Comparison of ENCODE assay signal across 8 mouse cellular contexts in the genomic region with DNA sequence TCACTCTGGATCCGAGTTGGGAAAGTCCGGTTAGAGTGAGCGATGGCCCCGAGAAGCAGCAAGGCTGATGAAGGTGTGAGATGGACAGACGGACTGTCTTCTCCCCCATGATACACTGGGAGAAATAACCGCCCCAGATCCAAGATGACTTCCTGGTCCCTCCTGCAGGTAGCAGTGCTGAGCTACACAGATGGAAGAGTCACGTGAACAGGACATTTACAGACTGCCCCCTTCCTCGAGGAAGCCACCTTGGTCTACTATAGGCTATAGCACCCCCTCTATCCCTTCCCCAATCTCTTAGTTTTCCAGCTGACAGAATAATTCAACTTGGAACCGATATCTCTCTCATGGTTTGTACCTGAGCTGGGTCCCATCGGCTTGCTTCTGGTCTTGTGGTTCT. TPM values are rescaled to one million over a fixed set of nuclear protein-coding genes. Genes with fewer than 3 reads are reported as not detected.
DNase-seq lines count a peak whose midpoint lies in the region; ATAC-seq and TF ChIP-seq lines count a peak whose summit lies in the region.
"Had no signal": no experiment of that assay in that cellular context is flagged by ENCODE, and none has a peak within 500 bp of the region (broad histone marks: within the 10 kb centered on the region; RNA-seq: fewer than 3 reads in every experiment).

No protein-coding gene starts in this region.

- peak overlapping the region; percentile 98 for H3K4me2 ChIP-seq in heart, embryonic 12.5 days
- H3K4me2 ChIP-seq in limb, embryonic 12.5 days = peak overlapping the region; percentile 99
- peak overlapping the region; percentile 83 for H3K4me2 ChIP-seq in midbrain, postnatal 0 days (ENCODE audit: low read depth, low read length, poor library complexity, severe bottlenecking)

- DNase-seq in thymus, postnatal 0 days (ENCODE audit: low spot score) = peak; percentile 22
- DNase-seq in thymus, postnatal 10 days (ENCODE audit: low spot score in 2 of 2) = no peak
- DNase-seq in cerebellum, postnatal 14 days = peak; percentile 73 to 80
- peak; percentile 63 for DNase-seq in midbrain, postnatal 0 days (ENCODE audit: low spot score)
- DNase-seq in natural killer cell, adult 2 months (ENCODE audit: low spot score in 2 of 2) = no peak

- no peak; the same call in 1 of the 2 replicates for ATAC-seq in heart, embryonic 12.5 days (ENCODE audit: insufficient number of reproducible peaks, low FRiP score)
- ATAC-seq in limb, embryonic 12.5 days (ENCODE audit: insufficient number of reproducible peaks, insufficient read depth, low FRiP score, low TSS enrichment, low read depth) = no peak
- peak; percentile 48; the same call in 1 of the 2 replicates for ATAC-seq in midbrain, postnatal 0 days (ENCODE audit: low FRiP score)

- H3K9me3 ChIP-seq in heart, embryonic 12.5 days (replicated peaks) = peaks cover 9% of the 10 kb centered on the region; the same call in 1 of the 2 replicates
- peaks cover 10% of the 10 kb centered on the region for H3K9me3 ChIP-seq in limb, embryonic 12.5 days
- H3K9me3 ChIP-seq in midbrain, postnatal 0 days (ENCODE audit: low read length) = 0 out of 2 replicates have a peak, but pooled peaks cover 2% of the 10 kb centered on the region

- H3K4me1 ChIP-seq in heart, embryonic 12.5 days (replicated peaks) = peaks cover 7% of the 10 kb centered on the region
- peaks cover 14% of the 10 kb centered on the region for H3K4me1 ChIP-seq in limb, embryonic 12.5 days (replicated peaks)
- peaks cover 9% of the 10 kb centered on the region; the same call in 1 of the 2 replicates for H3K4me1 ChIP-seq in midbrain, postnatal 0 days (ENCODE audit: insufficient read depth, low read length)

- H3K27me3 ChIP-seq in heart, embryonic 12.5 days (replicated peaks) = peaks cover 56% of the 10 kb centered on the region
- peaks cover 47% of the 10 kb centered on the region for H3K27me3 ChIP-seq in limb, embryonic 12.5 days
- no peaks in the 10 kb centered on the region for H3K27me3 ChIP-seq in midbrain, postnatal 0 days (ENCODE audit: insufficient read depth, low read length)

- 22% methylated on average over 10 of the region's 10 CpGs for WGBS in heart, embryonic 12.5 days
- WGBS in limb, embryonic 12.5 days = 19% methylated on average over 10 of the region's 10 CpGs
- WGBS in midbrain, postnatal 0 days = 27% methylated on average over 10 of the region's 10 CpGs

- H3K36me3 ChIP-seq in heart, embryonic 12.5 days = no peaks in the 10 kb centered on the region
- H3K36me3 ChIP-seq in limb, embryonic 12.5 days = no peaks in the 10 kb centered on the region
- no peaks in the 10 kb centered on the region for H3K36me3 ChIP-seq in midbrain, postnatal 0 days (ENCODE audit: insufficient read depth, low read length)

- H3K27ac ChIP-seq in heart, embryonic 12.5 days (ENCODE audit: poor library complexity, severe bottlenecking) = no peak overlapping the region
- H3K27ac ChIP-seq in limb, embryonic 12.5 days = no peak overlapping the region
- no peak overlapping the region for H3K27ac ChIP-seq in midbrain, postnatal 0 days (ENCODE audit: low read depth, low read length)

- 0 out of 2 replicates have a peak overlapping the region, but pooled peaks have one; percentile 76 for H3K9ac ChIP-seq in heart, embryonic 12.5 days
- no peak overlapping the region for H3K9ac ChIP-seq in limb, embryonic 12.5 days (replicated peaks)
- H3K9ac ChIP-seq in midbrain, postnatal 0 days (replicated peaks; ENCODE audit: low read length, poor library complexity, severe bottlenecking) = peak overlapping the region; percentile 84; the same call in 1 of the 2 replicates

- H3K4me3 ChIP-seq in heart, embryonic 12.5 days = peak overlapping the region; percentile 75
- peak overlapping the region; percentile 75 for H3K4me3 ChIP-seq in limb, embryonic 12.5 days (replicated peaks)
- peak overlapping the region; percentile 81 for H3K4me3 ChIP-seq in midbrain, postnatal 0 days (ENCODE audit: low read depth, low read length)

- peak; percentile 72 for TF ChIP-seq CTCF in midbrain, postnatal 0 days (IDR thresholded peaks at IDR 0.05)

RNA-seq across cellular contexts. Expression of a gene that starts 0.6 kb away (rescaled TPM):
- 0.70 and 0.91 TPM in 2 replicates for polyA plus RNA-seq in thymus, postnatal 0 days (2015; fragmentation: Nextera tagmentation; extraction: Ambion mirVana)
- polyA plus RNA-seq in heart, embryonic 12.5 days (2016; fragmentation: Nextera tagmentation; extraction: Ambion mirVana) = 2.3 and 2.8 TPM in 2 replicates
- polyA plus RNA-seq in limb, embryonic 12.5 days (2016; fragmentation: Nextera tagmentation; extraction: Ambion mirVana) = 7.7 and 10.1 TPM in 2 replicates
- 66.9 and 82.4 TPM in 2 replicates for total RNA-seq in midbrain, postnatal 0 days (2014; rRNA removed)
- polyA plus RNA-seq in midbrain, postnatal 0 days (2015; fragmentation: Nextera tagmentation; extraction: Ambion mirVana) = 16.2 and 16.8 TPM in 2 replicates

RNA-seq across cellular contexts. Expression of a gene that starts 20.4 kb away (rescaled TPM):
- 0.13 and 0.28 TPM in 2 replicates for polyA plus RNA-seq in thymus, postnatal 0 days (2015; fragmentation: Nextera tagmentation; extraction: Ambion mirVana)
- not detected in 2 replicates for polyA plus RNA-seq in heart, embryonic 12.5 days (2016; fragmentation: Nextera tagmentation; extraction: Ambion mirVana)
- polyA plus RNA-seq in limb, embryonic 12.5 days (2016; fragmentation: Nextera tagmentation; extraction: Ambion mirVana) = not detected in 2 replicates
- 0.33 TPM in 1 of 2 replicates, not detected in the other for total RNA-seq in midbrain, postnatal 0 days (2014; rRNA removed)
- polyA plus RNA-seq in midbrain, postnatal 0 days (2015; fragmentation: Nextera tagmentation; extraction: Ambion mirVana) = 0.22 TPM in 1 of 2 replicates, not detected in the other
- polyA plus RNA-seq: spleen, adult 2 months had no signal

RNA-seq across cellular contexts. Expression of a gene that starts 33.9 kb away (rescaled TPM):
- not detected in 2 replicates for polyA plus RNA-seq in thymus, postnatal 0 days (2015; fragmentation: Nextera tagmentation; extraction: Ambion mirVana)
- not detected in 2 replicates for polyA plus RNA-seq in heart, embryonic 12.5 days (2016; fragmentation: Nextera tagmentation; extraction: Ambion mirVana)
- not detected in 2 replicates for polyA plus RNA-seq in limb, embryonic 12.5 days (2016; fragmentation: Nextera tagmentation; extraction: Ambion mirVana)
- total RNA-seq in midbrain, postnatal 0 days (2014; rRNA removed) = not detected in 2 replicates
- not detected in 2 replicates for polyA plus RNA-seq in midbrain, postnatal 0 days (2015; fragmentation: Nextera tagmentation; extraction: Ambion mirVana)
- polyA plus RNA-seq: spleen, adult 2 months had no signal

RNA-seq across cellular contexts. Expression of a gene that starts 39.9 kb away (rescaled TPM):
- 7.6 and 7.7 TPM in 2 replicates for polyA plus RNA-seq in thymus, postnatal 0 days (2015; fragmentation: Nextera tagmentation; extraction: Ambion mirVana)
- polyA plus RNA-seq in heart, embryonic 12.5 days (2016; fragmentation: Nextera tagmentation; extraction: Ambion mirVana) = 5.8 and 6.1 TPM in 2 replicates
- polyA plus RNA-seq in limb, embryonic 12.5 days (2016; fragmentation: Nextera tagmentation; extraction: Ambion mirVana) = 5.3 and 6.2 TPM in 2 replicates
- 0.77 and 0.80 TPM in 2 replicates for total RNA-seq in midbrain, postnatal 0 days (2014; rRNA removed)
- 0.80 and 1.0 TPM in 2 replicates for polyA plus RNA-seq in midbrain, postnatal 0 days (2015; fragmentation: Nextera tagmentation; extraction: Ambion mirVana)

Comparison
In these comparisons a context has a peak if more than half of its experiments do, and no peak if none do; other contexts are left out.
1. DNase-seq: peak in thymus, postnatal 0 days (single experiment), cerebellum, postnatal 14 days (2 of 2) and midbrain, postnatal 0 days (single experiment); none in thymus, postnatal 10 days (0 of 2) and natural killer cell, adult 2 months (0 of 2).
2. Peak in every context shown above with its lines, with median percentiles within 50 percentile points of each other: H3K4me2 ChIP-seq and H3K4me3 ChIP-seq.